In the genomic region with DNA sequence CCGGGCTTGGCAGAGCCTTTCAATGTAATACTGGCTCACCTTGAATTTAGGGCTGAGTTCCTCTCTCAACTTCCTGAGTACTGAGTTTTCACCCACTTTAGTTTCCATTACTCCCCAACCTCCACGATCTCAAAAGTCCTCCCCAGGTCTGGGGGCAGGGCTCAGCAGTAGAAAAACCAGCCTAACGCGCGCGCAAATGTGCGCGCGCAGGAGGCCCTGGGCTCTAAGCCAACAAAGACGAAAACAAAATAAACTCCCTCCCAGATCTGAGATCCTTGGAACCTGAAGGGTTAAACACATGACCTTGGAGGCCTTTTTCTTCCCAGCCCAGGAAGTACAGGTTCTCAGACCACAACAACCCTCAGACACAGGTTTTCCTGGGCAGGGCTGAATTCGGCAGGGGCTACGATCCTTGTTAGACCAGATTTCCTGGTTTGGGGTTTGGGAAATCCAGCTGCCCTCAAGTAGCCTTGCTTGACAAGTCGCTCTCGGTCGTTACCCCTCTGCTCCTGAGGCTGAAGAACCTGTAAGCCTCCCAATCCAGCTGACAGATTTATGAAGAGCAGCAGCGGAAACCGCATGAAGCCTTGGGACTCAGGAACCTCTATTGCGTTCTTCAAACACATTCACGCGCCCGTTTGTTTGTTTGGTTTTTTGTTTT, we compare ENCODE assay signal across 8 mouse cellular contexts. TPM values are rescaled to one million over a fixed set of nuclear protein-coding genes. Genes with fewer than 3 reads are reported as not detected.
DNase-seq lines count a peak whose midpoint lies in the region; ATAC-seq and TF ChIP-seq lines count a peak whose summit lies in the region.

No protein-coding gene starts in this region.

- peak overlapping the region; percentile 62 for H3K4me2 ChIP-seq in heart, embryonic 15.5 days

- H3K27me3 ChIP-seq in cerebellum, adult 2 months (ENCODE audit: control insufficient read depth, insufficient read depth, low read length): no peaks in the 10 kb centered on the region
- H3K27me3 ChIP-seq in heart, embryonic 15.5 days: no peaks in the 10 kb centered on the region
- no peaks in the 10 kb centered on the region for H3K27me3 ChIP-seq in thymus, adult 2 months (ENCODE audit: control insufficient read depth, insufficient read depth, low read length)

- no peaks in the 10 kb centered on the region for H3K4me1 ChIP-seq in cerebellum, adult 2 months (ENCODE audit: control insufficient read depth, insufficient read depth, low read length)
- H3K4me1 ChIP-seq in heart, embryonic 15.5 days (replicated peaks): peaks cover 14% of the 10 kb centered on the region
- H3K4me1 ChIP-seq in thymus, adult 2 months (replicated peaks; ENCODE audit: control insufficient read depth, insufficient read depth, low read length): peaks cover 34% of the 10 kb centered on the region

- peak; percentile 20 to 23 for DNase-seq in cerebellum, postnatal 10 days
- no peak for DNase-seq in cerebellum, adult 2 months
- DNase-seq in adrenal gland, postnatal 10 days: peak; percentile 84
- peak; percentile 68 to 82 for DNase-seq in kidney, postnatal 36 days
- DNase-seq in thymus, adult 2 months: peak; percentile 54
- no peak for DNase-seq in layer of hippocampus, postnatal 25 days (ENCODE audit: extremely low spot score in 1 of 2, low spot score in 1 of 2)

- no peak for ATAC-seq in heart, embryonic 15.5 days (replicated peaks; ENCODE audit: insufficient number of reproducible peaks, insufficient read depth, low FRiP score, low read depth)
- peak; percentile 25; the same call in 1 of the 2 replicates for ATAC-seq in megakaryocyte-erythroid progenitor cell, adult 5-6 weeks (replicated peaks; ENCODE audit: low FRiP score, low TSS enrichment, poor library complexity, severe bottlenecking)

- no peak for TF ChIP-seq CTCF in cerebellum, adult 2 months (IDR thresholded peaks at IDR 0.05; ENCODE audit: borderline replicate concordance, insufficient read depth, low read depth, low read length)
- TF ChIP-seq CTCF in thymus, adult 2 months (IDR thresholded peaks at IDR 0.05; ENCODE audit: borderline replicate concordance, control insufficient read depth, extremely low read depth, insufficient read depth, low read length, poor library complexity): no peak

- 47% methylated on average over 21 of the region's 21 CpGs for WGBS in cerebellum, adult 2 months
- 31% methylated on average over 21 of the region's 21 CpGs for WGBS in heart, embryonic 15.5 days
- 2% methylated on average over 21 of the region's 21 CpGs for WGBS in thymus, adult 2 months

- H3K9ac ChIP-seq in heart, embryonic 15.5 days: peak overlapping the region; percentile 41; the same call in 1 of the 2 replicates

- no peak overlapping the region for H3K27ac ChIP-seq in cerebellum, adult 2 months (ENCODE audit: insufficient read depth, low read length)
- peak overlapping the region; percentile 54 for H3K27ac ChIP-seq in heart, embryonic 15.5 days
- H3K27ac ChIP-seq in thymus, adult 2 months (ENCODE audit: control insufficient read depth, insufficient read depth, low read length): peak overlapping the region; percentile 84

- H3K9me3 ChIP-seq in heart, embryonic 15.5 days (replicated peaks): no peaks in the 10 kb centered on the region

- no peak for TF ChIP-seq POLR2A in cerebellum, adult 2 months (IDR thresholded peaks at IDR 0.05; ENCODE audit: borderline replicate concordance, insufficient read depth, low read length)
- TF ChIP-seq POLR2A in thymus, adult 2 months (IDR thresholded peaks at IDR 0.05; ENCODE audit: control insufficient read depth, extremely low read depth, insufficient read depth, low read length, poor library complexity): peak; percentile 22; the same call in 1 of the 2 replicates

- H3K4me3 ChIP-seq in cerebellum, adult 2 months (replicated peaks; ENCODE audit: insufficient read depth, low read depth, low read length): no peak overlapping the region
- H3K4me3 ChIP-seq in heart, embryonic 15.5 days: peak overlapping the region; percentile 35
- peak overlapping the region; percentile 42 for H3K4me3 ChIP-seq in thymus, adult 2 months (ENCODE audit: control insufficient read depth, insufficient read depth, low read length)

- no peaks in the 10 kb centered on the region for H3K36me3 ChIP-seq in heart, embryonic 15.5 days
- no peaks in the 10 kb centered on the region for H3K36me3 ChIP-seq in thymus, adult 2 months (ENCODE audit: control insufficient read depth, insufficient read depth, low read length)

RNA-seq across cellular contexts. Expression of gene Rbx1, which starts 45.6 kb away (rescaled TPM):
- 211 and 222 TPM in 2 replicates for polyA plus RNA-seq in cerebellum, adult 2 months (2012; rRNA removed)
- 100 to 1,000 TPM; 132 to 145 TPM for total RNA-seq in adrenal gland, postnatal 10 days (2021)
- 324 and 354 TPM in 2 replicates for polyA plus RNA-seq in heart, embryonic 15.5 days (2015; fragmentation: Nextera tagmentation; extraction: Ambion mirVana)
- total RNA-seq in megakaryocyte-erythroid progenitor cell, adult 5-6 weeks (2014; fragmentation: Nextera tagmentation): 220 and 236 TPM in 2 replicates
- total RNA-seq in megakaryocyte-erythroid progenitor cell, adult 5-6 weeks (2017): 168 and 201 TPM in 2 replicates
- 85.2 and 104 TPM in 2 replicates for polyA plus RNA-seq in thymus, adult 2 months (2012; rRNA removed)
- total RNA-seq in layer of hippocampus, postnatal 25 days (2021): 100 to 1,000 TPM; 124 to 153 TPM

Comparison
In these comparisons a context has a peak if more than half of its experiments do, and no peak if none do; other contexts are left out.
1. DNase-seq: peak in cerebellum, postnatal 10 days (2 of 2), adrenal gland, postnatal 10 days (single experiment), kidney, postnatal 36 days (2 of 2) and thymus, adult 2 months (single experiment); none in cerebellum, adult 2 months (0 of 2) and layer of hippocampus, postnatal 25 days (0 of 2).